Mouse (Mus musculus) adrenal gland, postnatal 36 days (tissue): ENCODE results near the gene Spaca6. TPM values are rescaled to one million over a fixed set of nuclear protein-coding genes. Genes with fewer than 3 reads are reported as not detected.

ENCODE experiments used
- DNase-seq, 2 experiments: peaks; one replicate each; pipeline ENCODE4 v3.0.0; 2021; ENCODE audit warnings: mixed read lengths in 1 of 2
- long read RNA-seq, 2 experiments: library from polyadenylated mRNA; stranded (forward); transcript quantifications; one replicate each; pipeline ENCODE4 v2.0.0; 2021; ENCODE audit warnings: borderline sequencing depth in 2 of 2
- total RNA-seq, 2 experiments: library from RNA; stranded (reverse); gene quantifications; 2 replicates each; pipeline ENCODE4 v1.2.3; 2021

Spaca6 gene
- 10 to 100 TPM; 38.7 to 53.8 TPM for total RNA-seq
- long read RNA-seq, experiment 1, partial matches to known transcripts, result 0 of 5 reads
- long read RNA-seq, experiment 1, other reads (novel, unspliced or antisense), result 2 of 5 reads
- long read RNA-seq, experiment 2, full-length matches to known transcripts, result 2 of 5 reads
- long read RNA-seq, experiment 2, partial matches to known transcripts, result 1 of 5 reads
- long read RNA-seq, experiment 2, other reads (novel, unspliced or antisense), result 2 of 5 reads

DNA sequence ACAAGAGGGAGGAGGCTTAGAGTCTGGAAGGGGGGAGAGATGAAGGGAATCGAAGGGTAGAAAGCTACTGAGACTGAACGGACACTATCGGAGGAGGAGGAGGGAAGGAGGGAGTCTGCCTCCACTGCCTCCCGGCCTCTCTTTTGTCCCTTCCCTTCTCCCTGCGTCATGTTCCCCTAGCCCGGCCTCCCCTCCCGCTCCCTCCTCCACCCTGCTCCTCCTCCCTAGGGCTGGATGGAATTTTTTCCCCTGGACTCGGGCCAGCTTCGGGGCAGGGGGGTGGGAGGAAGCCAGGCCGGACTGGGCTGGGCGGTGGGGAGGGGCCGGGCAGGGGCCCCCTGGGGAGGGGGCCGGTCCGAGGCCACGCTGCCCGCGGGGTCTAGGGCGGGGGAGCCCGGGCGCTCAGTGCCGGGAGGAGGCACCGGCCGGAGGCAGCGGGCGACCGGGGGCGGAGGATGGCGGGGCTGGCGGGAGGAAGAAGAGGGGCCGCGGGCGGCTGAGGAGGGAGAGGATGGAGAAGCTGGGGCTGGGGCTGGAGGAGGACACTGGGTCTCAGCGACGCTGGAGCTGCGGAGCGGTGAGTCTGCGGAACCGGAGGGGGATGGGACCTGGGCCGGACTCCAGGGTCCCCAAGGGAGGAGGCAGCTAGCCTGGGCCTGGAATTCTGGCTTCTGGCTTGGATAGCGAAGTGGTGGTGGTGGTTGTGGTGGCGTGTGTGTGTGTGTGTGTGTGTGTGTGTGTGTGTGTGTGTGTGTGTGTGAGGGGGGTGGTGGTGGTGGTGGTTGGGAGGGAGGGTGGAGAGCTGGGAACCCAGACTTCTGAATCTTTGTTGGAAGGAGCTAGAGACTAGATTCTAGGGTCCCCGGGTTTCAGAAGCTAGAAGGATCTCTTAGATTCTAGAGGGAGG lies at the start of gene Spaca6:
Gene Spaca6, plus strand, starts transcription at position 408 of the 907 bp plus-strand sequence.
- DNase-seq, result peak; percentile 97

DNA sequence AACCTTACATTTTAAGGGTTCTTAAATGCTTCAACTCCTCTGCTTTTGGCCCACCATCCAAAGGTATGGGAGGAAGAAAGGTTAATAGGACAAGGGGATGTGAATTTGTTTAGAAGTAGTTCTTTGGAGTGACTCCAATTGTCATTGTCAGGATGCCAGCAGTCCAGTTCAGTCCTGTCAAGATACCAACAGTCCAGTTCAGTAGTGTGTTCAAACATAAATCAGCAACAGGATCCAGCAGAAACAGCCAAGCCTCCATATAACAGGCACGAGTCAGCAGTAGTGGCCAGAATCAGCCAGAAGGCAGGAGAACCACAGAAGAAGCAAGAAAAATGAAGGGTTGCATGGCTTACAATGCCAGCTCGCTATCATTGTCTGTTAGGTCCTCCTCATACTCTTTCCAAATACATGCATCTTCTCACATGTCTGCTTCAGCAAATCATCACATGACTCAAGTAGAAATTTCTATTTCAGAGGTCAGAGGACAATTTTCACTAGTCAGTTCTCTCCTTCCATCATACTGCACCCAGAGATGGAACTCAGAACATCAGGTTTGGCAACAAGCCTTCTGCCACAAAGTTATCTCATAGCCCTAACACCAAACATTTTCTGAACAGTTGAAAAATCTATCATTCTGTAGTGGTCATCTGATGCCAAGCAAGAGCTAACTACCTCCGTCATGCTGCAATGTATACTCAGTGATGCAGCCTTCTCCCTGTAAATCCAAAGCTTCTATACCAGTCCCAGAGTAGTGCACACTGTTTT lies 35.9 kb upstream of the Spaca6 start:
- DNase-seq, result no peak

DNA sequence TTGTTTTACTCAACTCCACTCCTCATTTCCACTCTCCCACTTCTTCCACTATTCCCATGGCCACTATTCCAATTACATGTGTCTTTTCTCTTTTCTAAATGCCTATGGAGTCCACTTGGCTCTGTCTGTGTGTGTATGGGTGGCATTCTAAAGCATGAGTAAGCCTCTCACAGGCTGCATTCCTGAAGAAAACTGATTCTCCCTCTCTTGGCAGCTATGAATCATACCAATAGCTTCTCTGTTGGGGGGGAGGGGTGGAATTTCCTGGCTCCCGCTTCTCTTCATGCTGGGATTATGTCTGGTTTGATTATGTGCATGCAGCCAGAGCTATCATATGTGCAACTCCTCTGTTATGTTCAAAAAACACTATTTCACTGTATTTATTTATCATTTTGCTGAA lies 34.4 kb upstream of the Spaca6 start:
- peak; percentile 25 to 63 for DNase-seq

DNA sequence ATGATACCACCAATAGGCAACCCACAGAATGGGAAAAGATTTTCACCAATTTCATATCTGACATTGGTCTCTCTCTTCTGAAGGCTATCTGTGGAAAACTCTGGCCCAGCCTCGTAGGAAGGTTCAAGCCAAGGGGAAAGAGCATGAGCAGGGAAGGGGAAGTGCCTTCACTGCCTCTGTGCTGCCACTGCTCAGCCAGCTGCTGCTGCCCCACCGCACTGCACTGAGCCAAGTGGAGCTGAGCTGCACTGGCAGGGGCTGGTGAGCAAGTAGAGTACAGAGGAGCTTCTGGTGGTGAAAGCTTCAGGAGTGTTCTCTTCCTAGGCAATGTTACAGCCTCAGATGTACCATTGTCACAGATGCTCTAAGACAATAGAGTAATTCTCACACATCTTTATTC lies 31.4 kb upstream of the Spaca6 start:
- no peak for DNase-seq

DNA sequence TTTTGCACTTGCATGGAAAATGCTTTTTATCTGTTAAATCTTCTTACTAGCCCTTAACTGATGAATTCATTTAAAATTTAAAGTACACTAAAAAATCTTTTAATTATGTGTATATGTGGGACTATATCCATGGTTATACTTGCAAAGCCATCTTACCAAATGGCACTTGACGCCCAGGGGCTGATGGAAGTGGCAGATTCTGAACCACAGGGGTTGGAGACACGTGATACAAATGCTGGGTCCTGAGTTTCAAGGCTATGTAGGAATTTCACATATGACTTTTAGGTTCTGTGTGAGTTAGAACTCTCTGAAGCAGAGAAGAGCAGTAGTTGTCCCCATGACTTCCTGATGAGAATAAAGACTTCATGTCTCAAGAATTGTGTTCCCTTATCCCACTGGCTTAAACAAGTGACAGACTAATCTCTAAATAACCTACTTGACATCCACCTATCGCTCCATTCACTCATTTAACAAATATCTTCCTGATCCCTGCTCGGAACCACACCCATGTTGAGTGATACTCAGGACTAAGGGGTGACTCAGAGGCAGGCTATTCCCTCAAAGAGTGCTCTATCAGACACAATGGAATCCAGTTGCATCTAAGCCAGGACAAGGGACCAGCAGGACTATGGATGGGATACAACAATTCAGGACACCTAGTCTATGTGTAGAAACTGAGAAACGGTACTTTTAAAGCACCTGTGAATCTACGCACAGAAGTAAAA lies 3.2 kb upstream of the Spaca6 start:
- DNase-seq, result no peak

DNA sequence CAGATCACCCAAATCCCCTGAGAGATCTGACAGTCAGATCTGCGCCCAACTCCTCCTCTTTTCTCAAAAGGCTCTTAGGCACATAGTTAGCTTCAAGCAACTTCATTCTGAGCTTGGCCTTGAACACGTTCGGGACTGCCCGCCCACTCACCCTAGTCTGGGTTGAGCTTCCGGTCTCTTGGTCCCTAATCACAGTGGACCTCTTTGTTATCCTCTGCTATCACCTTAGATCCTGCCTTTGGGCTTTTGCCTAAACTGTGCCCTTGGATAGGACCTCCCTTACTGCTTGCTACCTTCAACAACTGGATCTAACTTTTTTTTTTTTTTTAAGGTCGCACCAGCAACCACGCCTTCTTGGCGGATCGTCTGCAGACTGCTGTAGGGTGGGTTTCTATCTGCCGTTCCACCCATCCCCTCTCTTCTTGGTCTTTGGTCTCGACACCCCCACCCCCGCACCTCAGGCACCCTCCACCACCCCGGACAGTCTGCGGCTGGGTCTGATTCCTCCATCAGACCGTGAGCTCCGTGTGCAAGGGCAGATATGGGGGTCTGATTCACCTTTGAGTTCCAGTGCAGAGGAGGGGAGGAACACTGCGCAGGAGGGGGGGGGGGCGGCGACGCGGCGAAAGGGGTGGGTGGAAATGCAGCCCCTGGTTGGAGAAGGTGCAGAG lies 902 bp upstream of the Spaca6 start:
- DNase-seq, result peak; percentile 69 to 75

DNA sequence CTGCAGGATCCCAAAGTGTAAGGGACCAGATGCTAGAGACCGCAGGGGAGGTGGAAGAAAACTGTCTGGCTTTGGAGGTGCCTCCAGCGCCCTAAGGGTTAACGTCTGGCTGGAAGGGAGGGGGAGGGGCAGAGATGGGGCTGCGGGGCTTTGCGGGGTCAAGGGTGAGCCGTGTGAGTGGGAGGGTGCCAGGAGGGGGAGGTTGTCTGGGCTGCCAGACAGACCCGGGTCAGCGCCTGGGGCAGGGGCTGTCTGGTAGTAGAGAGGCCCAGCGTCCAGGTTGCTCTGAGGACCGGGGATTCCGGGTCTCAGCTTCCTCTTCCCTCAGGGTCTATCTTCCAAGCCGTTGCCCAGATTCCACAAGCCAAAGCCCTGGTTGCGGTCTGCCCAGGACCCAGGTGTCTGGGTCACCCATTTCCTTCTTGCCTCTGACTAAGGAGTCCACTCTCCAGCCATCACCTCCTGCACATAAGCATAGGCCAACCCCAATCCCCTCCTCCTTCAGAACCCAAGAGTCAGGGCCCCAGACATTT lies 766 bp downstream of the Spaca6 start:
- DNase-seq, result peak; percentile 72 to 82

DNA sequence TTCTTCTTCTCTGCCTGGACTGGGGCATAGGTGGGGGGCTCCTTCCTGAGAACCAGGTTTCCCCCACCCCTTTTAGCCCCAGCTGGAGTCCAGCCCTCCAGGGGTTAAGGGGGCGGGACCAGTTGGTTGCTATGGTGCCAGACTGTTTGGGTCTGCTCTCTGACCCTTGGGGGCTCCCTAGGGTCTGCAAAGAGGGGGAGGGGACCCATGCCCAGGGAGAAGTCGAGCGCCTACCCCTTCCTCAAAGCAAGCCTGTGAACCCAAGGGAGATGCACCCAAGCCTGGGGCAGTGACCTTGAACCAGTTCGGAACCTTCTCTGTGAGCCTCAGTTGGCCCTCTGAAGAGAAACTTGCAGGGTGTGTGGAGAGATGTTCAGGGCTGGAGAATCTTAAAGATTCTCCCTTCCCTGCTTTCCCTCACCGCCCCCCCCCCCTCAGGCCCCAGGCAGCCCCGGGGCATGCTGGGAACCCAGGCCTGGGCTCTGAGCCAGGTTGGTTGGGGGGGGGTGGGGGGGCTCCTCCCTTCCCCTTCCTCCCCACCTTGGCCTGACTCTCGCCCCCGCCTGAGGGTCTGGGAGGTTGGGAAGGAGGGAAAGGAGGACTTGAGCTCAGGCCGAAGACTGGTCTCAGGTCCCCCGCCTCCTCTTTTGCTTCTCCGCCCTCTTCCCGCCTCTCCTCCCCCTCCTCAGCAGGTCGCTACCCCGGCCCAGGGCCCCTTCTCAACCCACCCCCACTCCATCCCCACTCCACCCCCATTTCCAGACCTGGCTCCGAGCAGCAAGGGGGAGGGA lies 1.4 kb downstream of the Spaca6 start:
- DNase-seq, result peak; percentile 59 to 63

DNA sequence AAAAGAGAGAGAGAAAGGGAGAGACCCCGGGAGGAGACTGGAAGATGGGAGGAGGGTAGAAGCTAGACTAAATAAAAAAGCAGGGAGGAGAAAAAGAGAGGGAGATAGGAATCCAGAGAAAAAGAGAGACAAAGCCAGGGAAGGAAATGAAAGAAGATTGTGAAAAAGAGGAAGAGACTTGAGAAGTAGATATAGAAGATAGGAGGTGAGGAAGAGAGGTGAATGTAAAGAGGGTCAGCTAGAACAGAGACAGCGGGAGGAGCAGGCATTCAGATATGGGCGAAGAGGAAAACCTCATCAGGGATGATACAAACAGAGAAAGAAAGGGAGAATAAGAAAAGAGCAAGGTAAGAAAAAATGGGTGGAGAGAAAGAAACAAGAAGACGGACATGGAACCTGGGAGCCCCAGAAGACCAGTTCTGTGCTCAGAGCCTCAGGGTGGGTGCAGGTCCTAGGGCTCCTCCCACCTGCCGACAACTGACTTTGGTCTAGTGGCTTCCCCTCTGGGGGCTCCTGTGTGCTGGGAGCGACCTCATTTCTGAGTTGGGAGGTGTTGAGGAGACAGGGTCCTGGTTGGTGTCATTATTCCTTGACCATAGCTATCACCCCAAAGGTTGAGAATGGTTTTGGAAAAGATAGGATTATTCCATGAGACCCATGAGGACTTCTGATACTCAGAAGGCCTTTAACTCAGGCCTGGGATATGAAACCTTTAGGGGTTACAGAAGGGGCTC lies 2.3 kb downstream of the Spaca6 start:
- peak in 1 of 2 experiments; percentile 22 for DNase-seq

DNA sequence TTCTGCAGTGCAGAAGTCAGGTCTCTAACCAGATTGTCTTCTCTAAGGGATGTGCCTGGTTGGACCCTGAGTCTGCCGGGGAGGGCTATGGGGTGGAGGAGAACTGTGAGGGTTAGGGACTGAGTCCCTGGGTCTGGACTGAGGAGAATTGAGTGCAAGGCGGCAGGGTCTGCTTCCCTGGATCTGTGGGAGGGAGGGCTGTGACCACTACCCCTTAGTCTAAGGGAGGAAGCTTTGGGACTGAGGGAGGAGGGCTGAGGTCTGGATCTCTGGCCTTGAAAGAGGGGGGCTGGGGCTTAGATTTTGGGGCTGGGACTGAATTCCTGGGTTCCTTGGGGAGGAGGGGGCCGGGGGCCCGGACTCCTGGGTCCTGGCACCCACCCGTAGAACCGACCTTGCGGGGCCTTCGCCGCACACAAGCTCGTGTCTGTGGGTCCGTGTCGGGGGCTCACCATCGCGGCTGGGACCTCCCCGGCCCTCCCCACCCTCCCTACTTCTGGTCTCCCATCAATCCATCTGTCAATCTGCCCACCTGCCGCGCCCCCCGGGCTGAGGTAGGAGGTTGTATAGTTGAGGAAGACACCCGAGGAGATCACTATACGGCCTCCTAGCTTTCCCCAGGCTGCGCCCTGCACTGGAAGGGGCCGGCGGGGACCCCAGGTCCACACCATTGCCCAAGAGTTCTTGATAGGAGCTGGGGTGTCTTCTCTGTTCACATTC lies 3.0 kb downstream of the Spaca6 start:
- peak in 1 of 2 experiments; percentile 6 for DNase-seq

DNA sequence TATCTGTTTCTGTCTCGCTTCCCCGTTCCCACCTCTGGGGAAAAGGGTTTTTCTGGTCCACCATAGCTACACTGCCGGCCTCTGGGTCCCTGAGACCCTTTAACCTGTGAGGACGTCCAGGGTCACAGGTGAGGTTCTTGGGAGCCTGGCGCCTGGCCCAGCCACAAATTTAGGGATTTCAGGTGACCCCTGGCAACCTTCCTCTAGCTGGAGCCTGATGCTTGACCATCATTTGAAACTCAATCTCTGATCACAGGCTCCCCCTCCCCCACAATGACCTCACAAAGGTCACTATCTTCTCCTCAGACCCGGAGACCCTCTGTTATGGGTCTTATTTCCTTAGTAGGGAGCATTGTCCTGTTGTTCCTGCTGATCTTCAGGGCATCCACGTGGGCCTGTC lies 3.8 kb downstream of the Spaca6 start:
- peak in 1 of 2 experiments; percentile 13 for DNase-seq

DNA sequence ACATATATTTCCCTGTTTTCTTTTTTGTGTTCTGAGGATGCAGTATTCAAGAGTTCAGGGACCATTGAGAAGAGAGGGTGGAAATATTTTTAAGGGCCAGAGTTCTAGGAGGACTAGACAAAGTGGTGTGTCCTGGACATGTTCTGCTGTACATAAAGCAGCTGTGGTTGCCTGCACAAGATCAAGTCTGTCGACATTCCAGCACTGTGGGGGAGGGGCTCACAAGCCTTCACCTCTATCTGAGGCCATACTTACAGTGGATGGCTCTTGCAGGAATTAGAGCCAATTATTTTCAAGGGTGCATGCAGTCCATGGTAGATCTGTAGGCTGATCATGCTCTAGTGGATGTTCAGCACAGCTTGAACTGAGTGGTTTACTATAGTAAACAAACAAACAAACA lies 7.9 kb downstream of the Spaca6 start:
- DNase-seq, result peak in 1 of 2 experiments; percentile 39

DNA sequence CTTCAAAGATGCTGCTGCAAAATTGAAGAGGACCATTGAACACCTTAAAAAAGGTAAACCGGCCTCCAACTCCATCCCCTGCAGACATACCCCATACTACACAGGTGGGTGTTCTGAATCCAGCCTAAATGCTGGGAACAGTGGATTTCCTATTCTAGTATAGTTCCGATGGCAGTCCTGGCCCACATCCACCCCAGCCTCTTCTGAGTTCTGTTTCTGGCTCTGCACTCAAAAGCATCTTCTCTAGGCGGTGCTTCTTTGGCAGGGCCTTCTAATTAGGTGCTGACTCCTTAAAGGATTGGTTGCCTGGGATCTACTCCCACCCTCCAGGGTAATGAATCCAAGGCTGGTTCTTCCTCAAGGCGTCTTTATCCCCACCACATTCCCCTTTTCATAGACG lies 9.1 kb downstream of the Spaca6 start:
- no peak for DNase-seq

DNA sequence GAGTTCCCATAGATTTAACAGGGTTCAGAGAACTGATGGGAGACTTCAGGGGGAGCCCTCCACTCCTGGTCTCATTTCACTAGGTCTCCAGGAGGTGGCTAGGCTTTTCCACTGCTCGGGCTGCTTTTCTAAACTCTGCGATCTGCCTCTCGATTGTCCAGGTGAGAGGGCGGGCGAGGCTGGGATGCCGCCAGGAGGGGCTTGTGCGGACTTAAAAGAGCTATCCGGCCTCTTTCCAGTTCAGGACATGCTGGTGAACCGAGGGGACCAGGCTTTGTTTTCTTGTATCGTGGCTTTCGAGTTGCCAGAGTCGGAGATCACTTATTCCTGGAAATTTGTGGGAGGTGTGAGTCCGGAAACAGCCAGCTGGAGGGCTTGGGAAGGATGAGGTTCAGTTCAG lies 10.5 kb downstream of the Spaca6 start:
- DNase-seq, result peak in 1 of 2 experiments; percentile 23

DNA sequence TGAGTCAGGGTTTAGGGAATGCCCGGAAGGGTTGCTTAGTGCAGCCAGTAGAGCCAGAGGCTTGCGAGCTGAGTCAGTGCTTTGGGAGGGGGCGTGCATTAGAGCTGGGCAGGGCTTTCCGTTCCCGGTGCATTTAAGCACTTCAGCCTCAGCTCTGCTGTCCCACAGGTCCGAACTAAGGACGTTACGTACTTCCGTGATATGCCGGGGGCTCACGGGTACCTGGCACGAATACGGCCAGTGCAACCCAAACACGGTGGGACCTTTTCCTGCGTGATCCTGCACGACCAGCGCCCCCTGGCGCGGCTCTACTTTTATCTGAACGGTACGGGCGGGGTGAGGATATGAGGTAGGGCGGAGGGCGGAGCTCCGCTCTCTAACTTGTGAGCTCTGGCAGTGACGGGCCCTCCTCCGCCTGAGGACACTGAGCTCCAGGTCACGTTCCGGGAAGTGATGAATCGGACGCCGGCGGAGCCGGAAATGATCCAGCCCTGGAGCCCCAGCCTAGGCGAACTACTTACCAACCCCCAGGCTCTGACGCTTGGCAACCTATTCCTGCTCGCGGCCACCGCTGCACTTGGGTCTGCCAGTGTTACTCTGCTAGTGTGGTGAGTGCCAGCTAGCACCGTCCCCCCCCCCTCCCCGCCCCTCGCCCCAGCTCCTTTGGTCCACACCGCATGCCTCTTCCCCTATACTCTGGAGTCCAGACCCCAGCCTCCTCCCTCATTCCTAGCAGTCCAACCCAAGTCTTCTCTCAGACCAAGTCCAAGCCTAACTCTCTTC lies 11.2 kb downstream of the Spaca6 start:
- peak; percentile 97 for DNase-seq

DNA sequence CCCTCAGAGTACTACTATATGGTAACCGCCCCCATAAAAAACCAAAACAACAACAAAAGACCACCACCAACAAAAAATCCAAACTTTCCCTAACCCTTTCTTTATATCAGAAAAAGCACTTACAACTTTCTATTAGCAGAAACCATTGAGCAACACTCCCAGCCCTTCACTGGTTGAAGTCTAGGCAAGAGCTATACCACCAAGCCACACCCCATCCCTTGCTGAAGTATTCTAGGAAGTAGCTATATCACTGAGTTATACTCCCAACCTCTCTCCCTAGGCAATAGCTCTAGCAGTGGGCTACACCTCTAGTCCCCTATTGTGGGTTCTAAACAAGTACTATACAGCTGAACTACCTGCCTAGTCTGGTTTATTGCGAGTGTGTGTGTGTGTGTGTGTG lies 12.3 kb downstream of the Spaca6 start:
- no peak for DNase-seq

DNA sequence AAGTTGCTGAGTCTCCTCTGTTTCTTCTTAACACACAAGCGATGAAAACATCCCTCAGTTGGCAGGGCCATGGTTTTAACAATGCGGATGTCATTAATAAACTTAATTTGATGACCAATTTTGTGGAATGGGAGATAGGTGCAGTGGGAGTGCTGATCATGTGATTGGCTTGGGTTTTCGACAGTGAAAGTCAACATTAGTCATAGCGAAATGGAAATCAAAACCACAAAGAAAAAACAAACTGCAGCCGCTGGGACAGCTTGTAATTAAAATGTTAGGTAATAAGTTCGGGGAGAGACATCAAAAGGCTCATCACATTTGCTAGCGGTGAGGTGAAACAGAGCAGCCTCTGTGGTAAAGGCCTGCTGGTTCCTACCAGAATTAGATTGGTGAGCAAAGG lies 13.8 kb downstream of the Spaca6 start:
- DNase-seq, result no peak
